Mouse (Mus musculus): ENCODE measurements around the gene Arhgap15. TPM values are rescaled to one million over a fixed set of nuclear protein-coding genes. Genes with fewer than 3 reads are reported as not detected.

Gene Arhgap15
- polyA plus RNA-seq, 1 experiment from 2014 or later = 0.35 TPM

GRCm38 (mm10) chr2:43815896-43816787 lies 67.5 kb downstream of the Arhgap15 start:
- Histone ChIP-seq H3K9me3 (replicated peaks; ENCODE audit: control insufficient read depth, low read length) (no peaks in the 10 kb centered on the region), H3K4me2 (ENCODE audit: low read depth, low read length) (no peak overlapping the region), H3K9ac (replicated peaks; ENCODE audit: low read length) (no peak overlapping the region), H3K27me3 (ENCODE audit: control insufficient read depth, insufficient read depth, low read length) (no peaks in the 10 kb centered on the region), H3K36me3 (replicated peaks; ENCODE audit: control insufficient read depth, insufficient read depth, low read depth, low read length) (no peaks in the 10 kb centered on the region), H3K4me1 (ENCODE audit: control insufficient read depth, insufficient read depth, low read length) (no peaks in the 10 kb centered on the region), H3K27ac (replicated peaks; ENCODE audit: low read depth, low read length) (no peak overlapping the region), H3K4me3 (ENCODE audit: low read depth, low read length) (no peak overlapping the region)
- DNase-seq (ENCODE audit: low spot score) (no peak), ATAC-seq (replicated peaks; ENCODE audit: insufficient number of reproducible peaks, low FRiP score, low TSS enrichment, low read depth) (no peak)
- WGBS = 74% methylated on average over 12 of the region's 12 CpGs

DNA sequence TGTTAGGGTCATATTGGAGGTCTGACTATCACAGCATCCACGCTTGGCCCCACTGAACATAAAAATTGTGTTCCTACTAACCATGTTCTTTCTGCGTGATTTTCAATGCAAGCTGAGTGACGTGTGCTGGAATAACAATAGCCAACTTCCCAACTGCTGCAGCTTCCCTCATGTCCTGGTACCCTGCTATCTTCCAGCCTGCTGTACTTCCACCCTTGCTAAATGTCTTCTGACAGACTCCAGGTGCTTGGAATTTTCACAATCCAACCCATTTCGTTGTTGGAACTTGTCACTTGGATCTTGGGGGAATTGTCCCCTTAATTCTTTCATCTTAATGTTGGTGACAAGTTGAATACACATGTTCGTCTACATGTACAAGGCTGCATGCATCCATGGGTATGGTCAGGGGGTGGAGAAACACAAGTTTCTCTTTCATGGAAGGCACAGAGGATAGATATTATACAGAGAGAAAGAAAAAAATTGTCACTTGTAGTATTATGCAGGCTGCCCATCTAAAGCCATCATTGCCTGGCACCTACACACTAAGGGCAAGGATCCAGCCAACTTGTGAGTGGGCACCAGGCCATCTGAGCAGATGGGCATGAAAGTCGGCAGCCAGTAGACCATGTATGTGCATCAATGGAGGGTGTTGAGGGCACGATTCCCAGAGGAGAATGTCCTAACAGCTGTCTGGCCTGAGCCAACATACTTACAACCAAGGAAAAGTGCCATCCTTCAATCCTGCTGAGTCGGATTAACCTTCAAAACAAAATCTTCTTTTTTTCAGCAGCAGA lies 68.4 kb downstream of the Arhgap15 start:
- 86% methylated on average over 8 of the region's 8 CpGs for WGBS
- no peaks in the 10 kb centered on the region for H3K36me3 ChIP-seq (replicated peaks; ENCODE audit: control insufficient read depth, insufficient read depth, low read depth, low read length)
- no peak for ATAC-seq (replicated peaks; ENCODE audit: insufficient number of reproducible peaks, low FRiP score, low TSS enrichment, low read depth)

DNA sequence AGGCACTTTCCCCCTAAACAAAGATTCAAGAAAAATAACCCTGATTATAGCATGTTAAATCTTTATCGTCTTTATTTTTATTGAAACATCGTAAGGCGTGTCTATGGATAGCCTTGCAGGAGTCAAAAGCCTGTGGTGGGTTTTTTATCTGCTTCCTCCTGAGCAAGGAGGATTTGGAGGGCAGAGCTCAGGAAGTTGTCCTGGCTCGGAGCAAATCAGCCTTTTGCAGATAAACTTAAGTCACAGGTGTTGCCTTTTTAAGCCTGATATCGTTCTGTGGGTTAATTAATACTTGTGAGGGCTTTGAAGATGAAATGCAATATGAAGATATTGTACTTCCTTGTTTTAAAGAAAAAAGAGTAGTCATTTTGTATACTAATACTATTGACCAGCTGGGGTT lies 87.3 kb downstream of the Arhgap15 start:
- Histone ChIP-seq H3K4me3 (ENCODE audit: low read depth, low read length) (no peak overlapping the region), H3K4me1 (ENCODE audit: control insufficient read depth, insufficient read depth, low read length) (no peaks in the 10 kb centered on the region), H3K27me3 (ENCODE audit: control insufficient read depth, insufficient read depth, low read length) (no peaks in the 10 kb centered on the region), H3K9ac (replicated peaks; ENCODE audit: low read length) (no peak overlapping the region), H3K9me3 (replicated peaks; ENCODE audit: control insufficient read depth, low read length) (no peaks in the 10 kb centered on the region), H3K4me2 (ENCODE audit: low read depth, low read length) (no peak overlapping the region), H3K36me3 (replicated peaks; ENCODE audit: control insufficient read depth, insufficient read depth, low read depth, low read length) (no peaks in the 10 kb centered on the region), H3K27ac (replicated peaks; ENCODE audit: low read depth, low read length) (no peak overlapping the region)
- no peak for DNase-seq (ENCODE audit: low spot score)
- ATAC-seq (replicated peaks; ENCODE audit: insufficient number of reproducible peaks, low FRiP score, low TSS enrichment, low read depth) = no peak
- WGBS = 90% methylated on average over 5 of the region's 5 CpGs

More for the DNA sequence above, 68.4 kb downstream of the Arhgap15 start:
- Histone ChIP-seq H3K4me3 (ENCODE audit: low read depth, low read length) (no peak overlapping the region), H3K9me3 (replicated peaks; ENCODE audit: control insufficient read depth, low read length) (no peaks in the 10 kb centered on the region), H3K4me2 (ENCODE audit: low read depth, low read length) (no peak overlapping the region), H3K27ac (replicated peaks; ENCODE audit: low read depth, low read length) (no peak overlapping the region), H3K9ac (replicated peaks; ENCODE audit: low read length) (no peak overlapping the region), H3K27me3 (ENCODE audit: control insufficient read depth, insufficient read depth, low read length) (no peaks in the 10 kb centered on the region), H3K4me1 (ENCODE audit: control insufficient read depth, insufficient read depth, low read length) (no peaks in the 10 kb centered on the region)
- no peak for DNase-seq (ENCODE audit: low spot score)

- Histone ChIP-seq H3K4me3 (ENCODE audit: low read depth, low read length) (no peak overlapping the region), H3K4me1 (ENCODE audit: control insufficient read depth, insufficient read depth, low read length) (no peaks in the 10 kb centered on the region), H3K9ac (replicated peaks; ENCODE audit: low read length) (no peak overlapping the region), H3K27me3 (ENCODE audit: control insufficient read depth, insufficient read depth, low read length) (no peaks in the 10 kb centered on the region), H3K36me3 (replicated peaks; ENCODE audit: control insufficient read depth, insufficient read depth, low read depth, low read length) (no peaks in the 10 kb centered on the region), H3K27ac (replicated peaks; ENCODE audit: low read depth, low read length) (no peak overlapping the region), H3K9me3 (replicated peaks; ENCODE audit: control insufficient read depth, low read length) (no peaks in the 10 kb centered on the region), H3K4me2 (ENCODE audit: low read depth, low read length) (no peak overlapping the region)
- no peak for DNase-seq (ENCODE audit: low spot score)
- ATAC-seq (replicated peaks; ENCODE audit: insufficient number of reproducible peaks, low FRiP score, low TSS enrichment, low read depth) = no peak
- 85% methylated on average over 5 of the region's 5 CpGs for WGBS
These were observed 93.0 kb downstream of the Arhgap15 start for GRCm38 (mm10) chr2:43841644-43842043.

DNA sequence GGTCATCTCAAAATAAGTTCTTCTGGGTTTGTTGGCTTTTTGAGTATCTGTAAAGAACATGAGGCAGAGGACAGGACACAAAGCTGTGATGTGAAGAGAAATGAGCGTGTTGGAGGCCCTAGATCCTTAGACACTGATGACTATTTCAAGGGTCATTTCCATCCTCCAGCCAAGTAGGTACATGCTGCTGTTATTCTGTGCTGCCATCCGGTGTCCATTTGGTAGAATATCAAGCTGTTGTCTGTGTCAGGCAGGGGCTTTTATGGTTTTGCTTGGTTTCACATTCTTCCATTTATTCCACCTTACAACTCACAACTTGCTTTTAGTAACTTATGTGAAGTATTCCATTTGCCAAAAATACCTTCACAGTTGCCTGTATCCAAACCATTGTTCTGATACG lies 102.6 kb downstream of the Arhgap15 start:
- Histone ChIP-seq H3K4me3 (ENCODE audit: low read depth, low read length) (no peak overlapping the region), H3K27ac (replicated peaks; ENCODE audit: low read depth, low read length) (no peak overlapping the region), H3K27me3 (ENCODE audit: control insufficient read depth, insufficient read depth, low read length) (no peaks in the 10 kb centered on the region), H3K4me2 (ENCODE audit: low read depth, low read length) (no peak overlapping the region), H3K9ac (replicated peaks; ENCODE audit: low read length) (no peak overlapping the region), H3K4me1 (ENCODE audit: control insufficient read depth, insufficient read depth, low read length) (no peaks in the 10 kb centered on the region), H3K36me3 (replicated peaks; ENCODE audit: control insufficient read depth, insufficient read depth, low read depth, low read length) (no peaks in the 10 kb centered on the region), H3K9me3 (replicated peaks; ENCODE audit: control insufficient read depth, low read length) (no peaks in the 10 kb centered on the region)
- ATAC-seq (replicated peaks; ENCODE audit: insufficient number of reproducible peaks, low FRiP score, low TSS enrichment, low read depth) (no peak), DNase-seq (ENCODE audit: low spot score) (peak; percentile 22)
- 57% methylated on average over 3 of the region's 3 CpGs for WGBS

DNA sequence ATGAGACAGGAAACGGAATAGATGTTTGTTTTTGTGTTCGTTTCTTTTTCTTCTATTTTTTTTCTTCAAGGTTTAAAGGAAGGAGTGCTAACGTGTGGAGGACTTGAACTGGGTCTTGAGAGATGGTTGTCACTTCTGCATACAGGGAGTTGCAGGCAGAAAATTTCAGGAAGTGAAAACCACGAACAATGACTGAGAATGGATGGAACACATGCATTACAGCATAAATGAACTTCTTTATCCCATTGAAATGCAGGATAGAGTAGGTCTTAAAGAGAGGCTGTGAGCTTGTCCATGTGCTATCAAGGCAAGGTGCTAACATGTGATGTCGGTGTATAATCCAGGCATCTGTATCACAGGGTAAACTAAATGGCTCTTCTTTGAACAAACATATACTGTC lies 114.1 kb downstream of the Arhgap15 start:
- no peaks in the 10 kb centered on the region for H3K27me3 ChIP-seq (ENCODE audit: control insufficient read depth, insufficient read depth, low read length)
- H3K4me2 ChIP-seq (ENCODE audit: low read depth, low read length) = no peak overlapping the region
- no peaks in the 10 kb centered on the region for H3K36me3 ChIP-seq (replicated peaks; ENCODE audit: control insufficient read depth, insufficient read depth, low read depth, low read length)
- H3K27ac ChIP-seq (replicated peaks; ENCODE audit: low read depth, low read length) = no peak overlapping the region
- 86% methylated on average over 5 of the region's 5 CpGs for WGBS
- H3K4me1 ChIP-seq (ENCODE audit: control insufficient read depth, insufficient read depth, low read length) = no peaks in the 10 kb centered on the region
- DNase-seq (ENCODE audit: low spot score) (no peak), ATAC-seq (replicated peaks; ENCODE audit: insufficient number of reproducible peaks, low FRiP score, low TSS enrichment, low read depth) (no peak)
- no peak overlapping the region for H3K4me3 ChIP-seq (ENCODE audit: low read depth, low read length)
- no peaks in the 10 kb centered on the region for H3K9me3 ChIP-seq (replicated peaks; ENCODE audit: control insufficient read depth, low read length)
- H3K9ac ChIP-seq (replicated peaks; ENCODE audit: low read length) = no peak overlapping the region

GRCm38 (mm10) chr2:43902403-43902973 lies 153.9 kb downstream of the Arhgap15 start:
- no peaks in the 10 kb centered on the region for H3K27me3 ChIP-seq (ENCODE audit: control insufficient read depth, insufficient read depth, low read length)
- WGBS = 20% methylated on average over 7 of the region's 7 CpGs
- H3K9me3 ChIP-seq (replicated peaks; ENCODE audit: control insufficient read depth, low read length) = no peaks in the 10 kb centered on the region
- no peak overlapping the region for H3K4me2 ChIP-seq (ENCODE audit: low read depth, low read length)
- no peak overlapping the region for H3K9ac ChIP-seq (replicated peaks; ENCODE audit: low read length)
- H3K4me3 ChIP-seq (ENCODE audit: low read depth, low read length) = no peak overlapping the region
- no peak overlapping the region for H3K27ac ChIP-seq (replicated peaks; ENCODE audit: low read depth, low read length)
- ATAC-seq (replicated peaks; ENCODE audit: insufficient number of reproducible peaks, low FRiP score, low TSS enrichment, low read depth) (peak; percentile 85; the same call in 1 of the 2 replicates), DNase-seq (ENCODE audit: low spot score) (peak; percentile 91)
- no peaks in the 10 kb centered on the region for H3K36me3 ChIP-seq (replicated peaks; ENCODE audit: control insufficient read depth, insufficient read depth, low read depth, low read length)
- no peaks in the 10 kb centered on the region for H3K4me1 ChIP-seq (ENCODE audit: control insufficient read depth, insufficient read depth, low read length)
